Mouse (Mus musculus): Measurements from ENCODE around the gene Bst2.
A peak's percentile ranks its signal among the peaks of the same experiment; 100 is the strongest.

Gene Bst2

GRCm38 (mm10) chr8:71537028-71537867 is at the start of gene Bst2:
Gene Bst2 (minus strand): TSS chr8:71537456.
- peak; percentile 97 for DNase-seq (ENCODE audit: low read depth, low spot score)

GRCm38 (mm10) chr8:71586891-71587290 is 49.6 kb upstream of the Bst2 start:
- no peak for DNase-seq (ENCODE audit: low read depth, low spot score)

- DNase-seq (ENCODE audit: low read depth, low spot score), result no peak
These were observed 42.9 kb upstream of the Bst2 start for GRCm38 (mm10) chr8:71580201-71580600.

DNA sequence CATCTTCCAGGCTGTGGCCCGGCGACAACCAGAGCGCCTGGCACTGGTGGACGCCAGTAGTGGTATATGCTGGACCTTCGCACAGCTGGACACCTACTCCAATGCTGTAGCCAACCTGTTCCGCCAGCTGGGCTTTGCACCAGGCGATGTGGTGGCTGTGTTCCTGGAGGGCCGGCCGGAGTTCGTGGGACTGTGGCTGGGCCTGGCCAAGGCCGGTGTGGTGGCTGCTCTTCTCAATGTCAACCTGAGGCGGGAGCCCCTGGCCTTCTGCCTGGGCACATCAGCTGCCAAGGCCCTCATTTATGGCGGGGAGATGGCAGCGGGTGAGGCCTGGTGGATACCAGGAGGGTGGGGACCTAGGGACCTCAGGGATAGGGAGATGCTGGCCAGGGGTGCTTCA is 42.2 kb upstream of the Bst2 start:
- DNase-seq (ENCODE audit: low read depth, low spot score), result no peak

GRCm38 (mm10) chr8:71579009-71579408 is 41.8 kb upstream of the Bst2 start:
- DNase-seq (ENCODE audit: low read depth, low spot score), result no peak

DNA sequence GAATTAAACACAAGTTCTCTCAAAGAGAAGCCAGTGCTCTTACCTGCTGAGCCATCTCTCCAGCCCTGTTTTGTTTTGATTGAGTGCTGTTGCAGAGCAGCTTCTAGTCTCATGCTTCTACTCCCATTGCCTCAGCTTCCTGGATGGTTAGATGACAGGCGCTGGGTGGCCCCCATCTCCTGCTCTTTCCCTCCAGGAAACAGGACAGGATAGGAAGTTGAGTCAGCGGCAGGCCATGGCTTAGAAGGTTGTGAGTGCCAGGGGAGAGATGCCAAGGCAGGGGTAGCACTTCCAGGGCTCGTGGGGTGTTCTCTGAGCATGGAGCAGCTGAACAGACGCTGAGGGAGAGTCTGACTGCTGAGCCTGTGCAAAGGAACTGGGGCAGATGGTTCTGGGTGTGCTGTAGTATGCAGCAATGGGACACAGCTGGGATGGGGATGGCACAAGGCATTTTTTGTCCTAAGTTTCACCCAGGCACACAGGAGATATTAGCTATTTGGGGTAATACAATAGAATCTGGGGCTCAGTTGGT is 40.7 kb upstream of the Bst2 start:
- DNase-seq (ENCODE audit: low read depth, low spot score), result no peak

DNA sequence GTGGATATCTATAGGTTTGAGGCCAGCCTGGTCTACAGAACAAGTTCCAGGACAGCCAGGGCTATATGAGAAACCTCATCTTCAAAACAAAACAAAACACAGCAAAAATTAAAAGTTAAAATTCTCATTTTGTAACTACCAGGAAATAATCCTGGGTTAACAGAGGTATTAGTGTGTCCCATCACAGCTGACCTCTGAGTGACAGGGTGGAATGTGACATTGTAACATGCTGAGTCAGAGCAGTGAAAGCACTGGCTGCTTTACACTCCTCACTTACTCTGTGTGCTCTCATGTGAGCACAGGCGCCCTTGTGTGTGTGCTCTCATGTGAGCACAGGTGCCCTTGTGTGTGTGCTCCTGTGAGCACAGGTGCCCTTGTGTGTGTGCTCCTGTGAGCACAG is 37.8 kb upstream of the Bst2 start:
- no peak for DNase-seq (ENCODE audit: low read depth, low spot score)

- DNase-seq (ENCODE audit: low read depth, low spot score), result no peak
These were observed 37.2 kb upstream of the Bst2 start for GRCm38 (mm10) chr8:71574426-71574825.

GRCm38 (mm10) chr8:71572847-71573633 is 35.8 kb upstream of the Bst2 start:
- DNase-seq (ENCODE audit: low read depth, low spot score), result no peak

GRCm38 (mm10) chr8:71572077-71572476 is 34.8 kb upstream of the Bst2 start:
- DNase-seq (ENCODE audit: low read depth, low spot score), result no peak

DNA sequence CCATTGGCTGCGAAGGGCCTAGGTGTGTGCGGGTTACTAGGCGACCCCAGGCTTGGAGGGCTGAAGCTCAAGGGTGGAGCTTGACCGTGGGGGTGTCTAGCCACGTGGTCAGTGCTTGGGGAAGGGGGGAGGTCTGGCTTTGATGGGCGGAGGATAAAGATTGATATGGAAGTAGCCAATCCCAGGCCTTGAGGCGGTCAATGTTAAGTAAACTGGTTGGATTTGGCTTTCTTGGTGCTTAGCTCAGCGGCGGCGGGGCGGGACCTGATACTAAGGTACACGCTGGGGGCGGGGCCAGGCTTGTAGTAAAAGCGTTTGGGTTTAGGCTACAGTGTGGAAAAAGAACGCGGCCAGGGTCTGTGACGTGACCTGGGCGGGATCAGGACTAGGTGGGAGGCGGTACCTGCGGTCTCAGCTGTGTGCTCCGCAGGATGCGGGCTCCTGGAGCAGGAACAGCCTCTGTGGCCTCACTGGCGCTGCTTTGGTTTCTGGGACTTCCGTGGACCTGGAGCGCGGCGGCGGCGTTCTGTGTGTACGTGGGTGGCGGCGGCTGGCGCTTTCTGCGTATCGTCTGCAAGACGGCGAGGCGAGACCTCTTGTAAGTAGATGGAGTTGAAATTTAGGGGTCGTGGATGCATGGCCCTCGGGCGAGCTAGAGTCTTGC is 33.2 kb upstream of the Bst2 start:
- DNase-seq (ENCODE audit: low read depth, low spot score), result peak; percentile 98

- DNase-seq (ENCODE audit: low read depth, low spot score), result peak; percentile 97
These were observed 32.4 kb upstream of the Bst2 start for GRCm38 (mm10) chr8:71569366-71570290.

GRCm38 (mm10) chr8:71568941-71569340 is 31.7 kb upstream of the Bst2 start:
- DNase-seq (ENCODE audit: low read depth, low spot score), result no peak

DNA sequence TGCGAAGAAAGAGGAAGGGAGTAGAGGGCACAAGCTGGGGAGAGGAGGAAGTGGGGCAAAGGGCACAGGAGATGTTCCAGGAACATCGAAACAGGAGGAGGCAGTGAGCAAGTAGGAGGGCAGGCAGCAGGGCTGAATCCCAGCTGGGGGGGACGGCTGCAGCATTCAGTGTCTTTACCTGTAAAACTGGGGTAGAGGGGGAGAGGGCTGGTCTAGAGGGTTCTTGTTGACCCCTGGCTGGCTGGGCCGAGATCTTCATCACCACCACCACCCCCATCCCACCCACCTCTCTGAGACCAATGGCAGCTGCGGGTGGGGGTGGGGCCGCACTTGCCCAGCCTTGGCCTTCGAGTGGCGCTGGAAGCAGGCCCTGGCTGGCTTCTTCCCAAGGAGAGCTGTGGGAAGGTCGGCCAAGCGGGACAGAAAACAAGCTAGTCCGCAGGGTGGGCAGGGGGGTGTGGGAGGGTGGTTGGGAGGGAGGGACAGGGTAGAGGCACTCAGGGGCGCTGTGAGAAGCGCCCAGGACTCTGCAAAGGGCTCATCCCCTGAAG is 31.2 kb upstream of the Bst2 start, which contains the start of gene Slc27a1:
Gene Slc27a1, plus strand, starts transcription at position 496 of the 551 bp plus-strand sequence.
- no peak for DNase-seq (ENCODE audit: low read depth, low spot score)

GRCm38 (mm10) chr8:71567587-71567986 is 30.3 kb upstream of the Bst2 start:
- DNase-seq (ENCODE audit: low read depth, low spot score), result no peak

GRCm38 (mm10) chr8:71566501-71566900 is 29.2 kb upstream of the Bst2 start, which contains the start of gene Nxnl1:
Gene Nxnl1 (minus strand): TSS chr8:71566601.
- no peak for DNase-seq (ENCODE audit: low read depth, low spot score)

GRCm38 (mm10) chr8:71563992-71564391 is 26.7 kb upstream of the Bst2 start:
- no peak for DNase-seq (ENCODE audit: low read depth, low spot score)

DNA sequence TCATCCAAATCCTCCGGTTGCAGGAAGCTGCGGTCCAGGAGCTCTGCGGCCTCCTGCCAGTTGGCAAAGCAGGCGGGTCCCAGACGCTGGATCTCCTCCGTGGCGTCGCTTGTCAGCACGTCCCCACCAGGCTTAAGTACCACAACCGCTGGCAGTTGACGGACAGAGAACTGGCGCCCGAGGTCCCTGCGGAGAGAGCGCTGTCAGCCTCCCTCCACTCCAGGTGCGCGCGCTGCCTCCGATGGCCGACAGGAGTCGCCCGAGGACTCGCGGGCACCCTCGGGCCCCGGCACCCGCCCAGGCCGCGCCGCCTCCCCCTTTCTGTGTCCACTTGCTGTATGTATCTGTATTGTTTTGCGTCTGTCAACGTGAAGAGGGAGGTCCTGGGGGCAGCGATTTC is 25.5 kb upstream of the Bst2 start:
- peak; percentile 75 for DNase-seq (ENCODE audit: low read depth, low spot score)

DNA sequence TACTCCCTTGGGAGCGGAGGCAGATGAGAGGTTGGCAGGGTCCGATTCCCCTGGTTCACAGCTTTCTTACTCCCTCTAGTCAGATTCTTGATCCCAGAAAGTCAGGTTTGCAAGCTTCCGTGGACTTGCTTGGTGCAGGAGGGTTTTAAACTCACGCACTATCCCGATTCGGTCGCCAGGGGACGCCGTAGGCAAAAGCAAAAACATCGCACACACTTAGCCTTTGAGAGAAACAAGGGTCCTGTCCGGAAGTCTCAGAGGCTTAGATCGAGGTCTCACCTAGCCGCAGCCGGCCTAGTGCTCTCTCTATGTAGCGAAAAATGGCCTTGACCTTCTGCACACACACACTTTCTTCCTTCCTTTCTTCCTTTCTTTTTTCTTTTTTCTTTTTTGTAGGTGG is 24.1 kb upstream of the Bst2 start:
- DNase-seq (ENCODE audit: low read depth, low spot score), result peak; percentile 80

DNA sequence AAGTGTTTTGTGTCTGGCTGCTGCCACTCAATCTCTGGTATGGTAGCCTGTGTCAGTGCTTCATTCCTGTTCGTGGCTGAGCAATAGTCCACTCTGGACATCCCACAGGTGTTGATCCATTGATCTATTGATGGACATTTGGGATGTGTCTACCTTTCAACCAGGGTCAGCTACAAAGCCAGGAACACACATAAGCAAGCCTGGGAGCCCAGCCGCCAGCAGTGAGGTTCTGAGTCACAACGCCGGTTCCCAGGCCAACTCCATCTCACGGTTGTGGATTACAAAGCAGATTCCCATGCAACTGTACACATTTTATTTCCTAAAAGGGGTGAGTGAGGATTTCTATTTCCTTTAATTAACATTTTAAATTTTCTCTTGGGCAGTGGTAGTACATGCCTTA is 23.5 kb upstream of the Bst2 start:
- DNase-seq (ENCODE audit: low read depth, low spot score), result no peak

Data from A20 (cell line).